Mouse (Mus musculus): Measurements from ENCODE around the gene Rps9. TPM values are rescaled to one million over a fixed set of nuclear protein-coding genes. Genes with fewer than 3 reads are reported as not detected.
"Not testable (repeated sequence)": the region's sequence is repeated elsewhere in the genome, so short reads cannot be mapped to it uniquely, and the experiment has no call there.

The Rps9 gene
- total and polyA plus RNA-seq, 2 experiments from 2014 or later = 663 to 733 TPM

DNA sequence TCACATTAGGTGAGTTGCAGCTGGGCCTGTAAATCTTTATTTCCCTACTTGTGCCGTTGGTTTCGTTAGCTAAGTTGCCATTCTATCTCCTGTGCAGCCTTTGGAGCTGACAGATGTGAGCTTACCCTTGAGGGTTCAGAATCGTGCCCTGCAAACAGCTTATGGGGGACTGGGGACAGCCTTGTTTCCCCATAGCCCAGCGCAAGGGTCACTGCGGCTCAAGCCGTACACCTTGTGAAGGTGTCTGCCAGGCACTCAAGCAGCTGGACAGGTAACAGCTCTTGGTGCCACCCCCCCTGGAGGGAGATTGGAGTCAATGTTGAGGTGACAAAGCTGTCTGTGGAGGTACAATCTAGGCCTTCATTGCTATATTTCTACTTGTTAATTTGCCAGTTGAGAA, 2.1 kb downstream of the Rps9 start:
- Histone ChIP-seq H3K36me3 (ENCODE audit: insufficient read depth, low read length) (peaks cover 4% of the 10 kb centered on the region; the same call in 1 of the 2 replicates), H3K4me1 (ENCODE audit: insufficient read depth, low read length) (peaks cover 7% of the 10 kb centered on the region; the same call in 1 of the 2 replicates), H3K27ac (ENCODE audit: low read depth, low read length) (no peak overlapping the region), H3K9me3 (ENCODE audit: low read length) (no peaks in the 10 kb centered on the region), H3K4me2 (ENCODE audit: low read depth, low read length, poor library complexity, severe bottlenecking) (peak overlapping the region; percentile 81), H3K9ac (replicated peaks; ENCODE audit: low read length, poor library complexity, severe bottlenecking) (peak overlapping the region; percentile 76), H3K4me3 (ENCODE audit: low read depth, low read length) (peak overlapping the region; percentile 59; the same call in 1 of the 2 replicates), H3K27me3 (ENCODE audit: insufficient read depth, low read length) (no peaks in the 10 kb centered on the region)
- 36% methylated on average over 6 of the region's 6 CpGs for WGBS
- ATAC-seq (ENCODE audit: low FRiP score) (no peak), DNase-seq (ENCODE audit: low spot score) (no peak)
- TF ChIP-seq CTCF (IDR thresholded peaks at IDR 0.05) = no peak

- 53% methylated on average over 11 of the region's 11 CpGs for WGBS
- Histone ChIP-seq H3K4me1 (ENCODE audit: insufficient read depth, low read length) (peaks cover 7% of the 10 kb centered on the region; the same call in 1 of the 2 replicates), H3K9me3 (ENCODE audit: low read length) (no peaks in the 10 kb centered on the region), H3K9ac (replicated peaks; ENCODE audit: low read length, poor library complexity, severe bottlenecking) (peak overlapping the region; percentile 76; the same call in 1 of the 2 replicates), H3K27me3 (ENCODE audit: insufficient read depth, low read length) (no peaks in the 10 kb centered on the region), H3K27ac (ENCODE audit: low read depth, low read length) (no peak overlapping the region), H3K4me2 (ENCODE audit: low read depth, low read length, poor library complexity, severe bottlenecking) (peak overlapping the region; percentile 81), H3K36me3 (ENCODE audit: insufficient read depth, low read length) (peaks cover 4% of the 10 kb centered on the region; the same call in 1 of the 2 replicates), H3K4me3 (ENCODE audit: low read depth, low read length) (peak overlapping the region; percentile 59; the same call in 1 of the 2 replicates)
- ATAC-seq (ENCODE audit: low FRiP score) = no peak
- TF ChIP-seq CTCF (IDR thresholded peaks at IDR 0.05) = no peak
- no peak for DNase-seq (ENCODE audit: low spot score)
Measured at GRCm38 (mm10) chr7:3706343-3706934, 2.6 kb downstream of the Rps9 start.

- no peak for TF ChIP-seq CTCF (IDR thresholded peaks at IDR 0.05)
- no peak overlapping the region for H3K27ac ChIP-seq (ENCODE audit: low read depth, low read length)
- no peak overlapping the region for H3K4me3 ChIP-seq (ENCODE audit: low read depth, low read length)
- no peaks in the 10 kb centered on the region for H3K27me3 ChIP-seq (ENCODE audit: insufficient read depth, low read length)
- no peak for DNase-seq (ENCODE audit: low spot score)
- no peak for ATAC-seq (ENCODE audit: low FRiP score)
- H3K9ac ChIP-seq (replicated peaks; ENCODE audit: low read length, poor library complexity, severe bottlenecking) = no peak overlapping the region
- WGBS = 62% methylated on average over 4 of the region's 4 CpGs
- peaks cover 7% of the 10 kb centered on the region; the same call in 1 of the 2 replicates for H3K4me1 ChIP-seq (ENCODE audit: insufficient read depth, low read length)
- H3K9me3 ChIP-seq (ENCODE audit: low read length) = no peaks in the 10 kb centered on the region
- H3K4me2 ChIP-seq (ENCODE audit: low read depth, low read length, poor library complexity, severe bottlenecking) = no peak overlapping the region
- H3K36me3 ChIP-seq (ENCODE audit: insufficient read depth, low read length) = peaks cover 4% of the 10 kb centered on the region; the same call in 1 of the 2 replicates
Measured at GRCm38 (mm10) chr7:3707027-3707426, 3.2 kb downstream of the Rps9 start.

GRCm38 (mm10) chr7:3707568-3708413, 4.0 kb downstream of the Rps9 start:
- no peak for DNase-seq (ENCODE audit: low spot score)
- no peak for ATAC-seq (ENCODE audit: low FRiP score)
- no peak overlapping the region for H3K4me3 ChIP-seq (ENCODE audit: low read depth, low read length)
- TF ChIP-seq CTCF (IDR thresholded peaks at IDR 0.05) = no peak
- peaks cover 7% of the 10 kb centered on the region; the same call in 1 of the 2 replicates for H3K4me1 ChIP-seq (ENCODE audit: insufficient read depth, low read length)
- H3K27ac ChIP-seq (ENCODE audit: low read depth, low read length) = no peak overlapping the region
- no peaks in the 10 kb centered on the region for H3K27me3 ChIP-seq (ENCODE audit: insufficient read depth, low read length)
- 30% methylated on average over 7 of the region's 7 CpGs for WGBS
- H3K9me3 ChIP-seq (ENCODE audit: low read length) = no peaks in the 10 kb centered on the region
- peaks cover 4% of the 10 kb centered on the region; the same call in 1 of the 2 replicates for H3K36me3 ChIP-seq (ENCODE audit: insufficient read depth, low read length)
- H3K4me2 ChIP-seq (ENCODE audit: low read depth, low read length, poor library complexity, severe bottlenecking) = no peak overlapping the region
- H3K9ac ChIP-seq (replicated peaks; ENCODE audit: low read length, poor library complexity, severe bottlenecking) = no peak overlapping the region

DNA sequence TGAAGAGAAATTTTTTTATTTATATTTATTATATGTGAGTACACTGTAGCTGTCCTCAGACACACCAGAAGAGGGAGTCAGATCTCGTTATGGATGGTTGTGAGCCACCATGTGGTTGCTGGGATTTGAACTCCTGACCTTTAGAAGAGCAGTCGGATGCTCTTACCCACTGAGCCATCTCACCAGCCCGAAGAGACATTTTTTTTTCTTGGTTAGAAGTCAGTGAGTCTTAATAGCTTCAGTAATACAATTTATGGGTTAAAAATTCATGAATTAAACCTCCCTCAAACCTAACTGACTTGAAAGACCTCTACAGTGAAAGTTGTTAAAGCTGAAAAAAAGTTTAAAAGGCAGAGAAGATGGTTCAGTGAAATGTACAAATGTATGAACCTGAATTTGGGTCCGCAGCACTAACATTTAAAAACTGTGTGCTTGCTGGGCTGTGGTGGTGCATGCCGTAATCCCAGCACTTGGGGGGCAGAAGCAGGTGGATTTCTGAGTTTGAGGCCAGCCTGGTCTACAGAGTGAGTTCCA, 4.7 kb downstream of the Rps9 start:
- ATAC-seq (ENCODE audit: low FRiP score); H3K4me2 ChIP-seq (ENCODE audit: low read depth, low read length, poor library complexity, severe bottlenecking); H3K4me1 ChIP-seq (ENCODE audit: insufficient read depth, low read length); H3K27me3 ChIP-seq (ENCODE audit: insufficient read depth, low read length); H3K4me3 ChIP-seq (ENCODE audit: low read depth, low read length); DNase-seq (ENCODE audit: low spot score); H3K9ac ChIP-seq (replicated peaks; ENCODE audit: low read length, poor library complexity, severe bottlenecking); H3K27ac ChIP-seq (ENCODE audit: low read depth, low read length); H3K9me3 ChIP-seq (ENCODE audit: low read length); H3K36me3 ChIP-seq (ENCODE audit: insufficient read depth, low read length): not testable (repeated sequence)
- WGBS = 39% methylated on average over 5 of the region's 5 CpGs
